Mouse (Mus musculus) lung, postnatal 0 days (tissue): ENCODE measurements at regions not wholly inside any gene's neighbourhood (a gene's known extent, or its start where the extent isn't known, plus 50 kb on each side); places are given as distances from the start of the nearest gene placed in this dataset.
"Not testable (repeated sequence)": the region's sequence is repeated elsewhere in the genome, so short reads cannot be mapped to it uniquely, and the experiment has no call there.

Experiments
- ATAC-seq: fragments of 200-750 bp; cut with Nextera tagmentation; 2 replicates; pipeline ENCODE4 v1.8.0; 2017; ENCODE audit warnings: moderate library complexity
- DNase-seq: peaks from one replicate; pipeline ENCODE4 v3.0.0-alpha.2; 2016; ENCODE audit warnings: low spot score
- H3K27ac ChIP-seq: fragments of 300-500 bp; sonication (generic); 2 replicates; pipeline ENCODE4 v1.5.1; 2014; ENCODE audit warnings: antibody characterized with exemption, mild to moderate bottlenecking, low read length, mixed read lengths
- H3K27me3 ChIP-seq: fragments of 300-500 bp; sonication (generic); replicated peaks from 2 replicates; pipeline ENCODE4 v1.6.1; 2014; ENCODE audit warnings: low read length, mixed read lengths; ENCODE audit not compliant: insufficient read depth
- H3K36me3 ChIP-seq: fragments of 300-500 bp; sonication (generic); 2 replicates; pipeline ENCODE4 v1.6.1; 2014; ENCODE audit warnings: low read length, mixed read lengths; ENCODE audit not compliant: insufficient read depth
- H3K4me1 ChIP-seq: fragments of 300-500 bp; sonication (generic); 2 replicates; pipeline ENCODE4 v1.6.1; 2014; ENCODE audit warnings: antibody characterized with exemption, low read depth, low read length, mixed read lengths; ENCODE audit not compliant: insufficient read depth
- H3K4me2 ChIP-seq: fragments of 300-500 bp; sonication (generic); replicated peaks from 2 replicates; pipeline ENCODE4 v1.6.1; 2014; ENCODE audit warnings: low read depth, mild to moderate bottlenecking, low read length, moderate library complexity, mixed read lengths
- H3K4me3 ChIP-seq: fragments of 300-500 bp; sonication (generic); 2 replicates; pipeline ENCODE4 v1.5.1; 2014; ENCODE audit warnings: low read depth, low read length
- H3K9ac ChIP-seq: fragments of 300-500 bp; sonication (generic); replicated peaks from 2 replicates; pipeline ENCODE4 v1.6.1; 2014; ENCODE audit warnings: low read depth, mild to moderate bottlenecking
- H3K9me3 ChIP-seq: fragments of 300-500 bp; sonication (generic); 2 replicates; pipeline ENCODE4 v1.6.1; 2016; ENCODE audit warnings: low read length, mixed read lengths
- CTCF ChIP-seq: IDR thresholded peaks from 2 replicates; pipeline ENCODE4 v1.5.1; 2016; ENCODE audit warnings: antibody characterized with exemption, mild to moderate bottlenecking
- EP300 ChIP-seq: IDR thresholded peaks from 2 replicates; pipeline ENCODE4 v1.6.1; 2016; ENCODE audit warnings: antibody characterized with exemption, mild to moderate bottlenecking, control low read depth
- WGBS: fragments of 180-500 bp; shearing (Covaris S2); extraction: QIAGEN DNeasy Blood & Tissue Kit; methylation state at CpG from one replicate; pipeline ENCODE4 v1.1.7; 2014; 5-methylcytosine and 5-hydroxymethylcytosine counted together

GRCm38 (mm10) chr4:44455851-44456250 is 155.2 kb downstream of the Melk start:
- H3K27ac ChIP-seq = no peak overlapping the region
- H3K9me3 ChIP-seq = no peaks in the 10 kb centered on the region
- no peak overlapping the region for H3K4me2 ChIP-seq
- DNase-seq (no peak), ATAC-seq (no peak)
- WGBS = 89% methylated on average over 2 of the region's 2 CpGs
- TF ChIP-seq CTCF (no peak), EP300 (no peak)
- H3K9ac ChIP-seq = no peak overlapping the region
- H3K4me1 ChIP-seq = no peaks in the 10 kb centered on the region
- H3K27me3 ChIP-seq = no peaks in the 10 kb centered on the region
- H3K4me3 ChIP-seq = no peak overlapping the region
- H3K36me3 ChIP-seq = no peaks in the 10 kb centered on the region

- not testable (repeated sequence) for H3K27me3 ChIP-seq, H3K9ac ChIP-seq, ATAC-seq, H3K4me3 ChIP-seq, H3K4me1 ChIP-seq, H3K27ac ChIP-seq, H3K4me2 ChIP-seq, H3K36me3 ChIP-seq, H3K9me3 ChIP-seq, DNase-seq
- WGBS = 88% methylated on average over 21 of the region's 21 CpGs
Observed at GRCm38 (mm10) chr4:44473511-44473910, 172.8 kb downstream of the Melk start.
